Mouse (Mus musculus): ENCODE results near the gene Coro7.

Gene Coro7

DNA sequence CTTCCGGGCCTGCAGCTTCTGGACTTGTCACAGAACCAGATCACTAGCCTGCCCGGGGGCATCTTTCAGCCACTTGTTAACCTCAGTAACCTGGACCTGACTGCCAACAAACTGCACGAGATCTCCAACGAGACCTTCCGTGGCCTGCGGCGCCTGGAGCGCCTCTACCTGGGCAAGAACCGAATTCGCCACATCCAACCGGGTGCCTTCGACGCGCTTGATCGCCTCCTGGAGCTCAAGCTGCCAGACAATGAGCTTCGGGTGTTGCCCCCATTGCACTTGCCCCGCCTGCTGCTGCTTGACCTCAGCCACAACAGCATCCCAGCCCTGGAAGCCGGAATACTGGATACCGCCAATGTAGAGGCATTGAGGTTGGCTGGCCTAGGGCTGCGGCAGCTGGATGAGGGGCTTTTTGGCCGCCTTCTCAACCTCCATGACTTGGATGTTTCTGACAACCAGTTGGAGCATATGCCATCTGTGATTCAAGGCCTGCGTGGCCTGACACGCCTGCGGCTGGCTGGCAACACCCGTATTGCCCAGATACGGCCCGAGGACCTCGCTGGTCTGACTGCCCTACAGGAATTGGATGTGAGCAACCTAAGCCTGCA lies 31.1 kb downstream of the Coro7 start:
- no peak for DNase-seq (ENCODE audit: low read depth, low spot score)

- DNase-seq (ENCODE audit: low read depth, low spot score): no peak
Measured at GRCm38 (mm10) chr16:4647651-4648141, 31.9 kb downstream of the Coro7 start.

DNA sequence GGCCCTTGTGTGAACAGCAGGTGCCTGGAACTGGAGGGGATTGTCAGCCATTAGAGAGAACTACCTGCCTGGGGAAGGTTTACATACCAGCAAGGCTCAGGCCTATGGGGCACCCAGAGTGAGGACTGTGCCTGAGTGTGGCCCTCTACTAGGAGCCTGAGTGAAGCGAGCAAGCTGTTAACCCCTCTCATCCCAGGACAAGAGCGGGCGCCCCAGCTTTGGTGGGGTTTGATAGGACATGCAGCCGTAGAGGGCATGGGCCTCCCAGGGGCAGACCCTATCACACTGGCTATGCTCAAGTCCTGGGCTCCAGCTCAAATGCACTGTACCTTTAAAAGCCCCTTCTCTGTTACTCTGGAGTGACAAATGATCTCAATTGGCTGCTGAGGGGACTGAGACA lies 32.7 kb downstream of the Coro7 start:
- DNase-seq (ENCODE audit: low read depth, low spot score): no peak

GRCm38 (mm10) chr16:4645867-4646266 lies 33.7 kb downstream of the Coro7 start:
- no peak for DNase-seq (ENCODE audit: low read depth, low spot score)

GRCm38 (mm10) chr16:4643670-4644419 lies 35.7 kb downstream of the Coro7 start:
- DNase-seq (ENCODE audit: low read depth, low spot score): no peak

- DNase-seq (ENCODE audit: low read depth, low spot score): no peak
Measured at GRCm38 (mm10) chr16:4642937-4643336, 36.6 kb downstream of the Coro7 start.

- no peak for DNase-seq (ENCODE audit: low read depth, low spot score)
Measured at GRCm38 (mm10) chr16:4642190-4642589, 37.4 kb downstream of the Coro7 start.

GRCm38 (mm10) chr16:4641119-4641838 lies 38.3 kb downstream of the Coro7 start:
- peak; percentile 24 for DNase-seq (ENCODE audit: low read depth, low spot score)

GRCm38 (mm10) chr16:4640267-4641005 lies 39.1 kb downstream of the Coro7 start:
- peak; percentile 73 for DNase-seq (ENCODE audit: low read depth, low spot score)

DNA sequence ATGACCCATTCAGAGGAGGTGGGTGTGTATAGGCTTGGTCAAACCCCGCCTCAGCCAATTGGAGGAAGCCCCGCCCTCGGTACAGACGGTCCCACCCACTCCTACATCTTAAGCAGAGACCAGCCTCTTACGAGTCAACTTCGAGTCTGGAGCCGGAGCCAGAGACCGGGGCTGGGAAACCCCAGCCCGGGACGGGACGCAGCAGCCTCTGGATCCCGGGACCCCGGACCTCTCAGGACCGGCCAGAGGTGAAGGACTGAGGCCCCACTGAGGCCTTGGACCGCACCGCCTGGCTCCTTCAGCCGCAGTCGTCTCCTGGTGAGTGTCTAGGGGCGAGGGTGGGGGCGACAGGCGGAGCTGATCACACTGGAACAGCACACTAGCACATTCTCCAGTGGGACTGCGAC lies 39.7 kb downstream of the Coro7 start, which contains the start of the genes Vasn and Dnaja3:
TSS of gene Vasn (plus strand) at position 111 of the 407 bp plus-strand sequence.
TSS of gene Dnaja3 (plus strand) at position 159 of the 407 bp plus-strand sequence.
- peak; percentile 91 for DNase-seq (ENCODE audit: low read depth, low spot score)

GRCm38 (mm10) chr16:4638891-4639390 lies 40.6 kb downstream of the Coro7 start:
- no peak for DNase-seq (ENCODE audit: low read depth, low spot score)

GRCm38 (mm10) chr16:4635760-4636159 lies 43.8 kb downstream of the Coro7 start:
- DNase-seq (ENCODE audit: low read depth, low spot score): no peak

DNA sequence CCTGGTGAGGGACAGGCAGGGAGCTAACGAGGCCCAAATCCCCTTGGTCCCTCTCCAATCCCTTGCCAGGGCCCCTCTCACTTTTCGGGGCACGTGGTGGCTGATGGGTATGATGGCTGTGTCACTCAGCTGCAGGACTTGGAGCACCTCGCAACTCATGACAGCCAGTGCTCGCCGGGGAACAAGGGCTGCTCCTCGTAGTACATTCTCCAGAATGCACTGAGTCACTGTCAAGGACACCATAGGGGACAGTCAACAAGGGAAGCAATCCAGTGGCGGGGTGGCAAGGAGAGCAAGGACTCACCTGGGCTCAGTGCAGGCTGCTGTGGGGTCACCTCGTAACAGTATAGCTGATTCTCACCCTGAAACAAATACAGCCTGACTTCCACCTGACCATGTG lies 44.9 kb downstream of the Coro7 start:
- no peak for DNase-seq (ENCODE audit: low read depth, low spot score)

DNA sequence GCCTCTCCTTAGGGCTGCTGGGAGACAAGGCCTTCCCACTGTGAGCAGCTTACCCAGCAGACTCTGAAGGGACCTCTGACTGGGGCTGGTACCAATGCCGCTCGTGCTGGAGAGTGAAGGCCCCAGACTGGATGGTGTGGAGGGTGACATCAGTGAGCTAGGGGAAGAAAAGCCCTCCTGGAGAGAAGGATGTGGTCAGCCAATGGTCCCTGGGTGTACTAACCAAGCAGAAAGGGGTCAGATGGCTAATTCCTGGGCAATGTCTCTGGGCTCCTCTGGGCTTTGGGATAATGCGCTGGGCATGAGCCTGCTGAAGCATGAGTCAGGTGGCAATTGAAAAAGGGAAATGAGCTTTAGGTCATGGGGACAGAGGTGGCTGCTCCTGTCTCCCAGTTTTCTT lies 45.9 kb downstream of the Coro7 start:
- no peak for DNase-seq (ENCODE audit: low read depth, low spot score)

DNA sequence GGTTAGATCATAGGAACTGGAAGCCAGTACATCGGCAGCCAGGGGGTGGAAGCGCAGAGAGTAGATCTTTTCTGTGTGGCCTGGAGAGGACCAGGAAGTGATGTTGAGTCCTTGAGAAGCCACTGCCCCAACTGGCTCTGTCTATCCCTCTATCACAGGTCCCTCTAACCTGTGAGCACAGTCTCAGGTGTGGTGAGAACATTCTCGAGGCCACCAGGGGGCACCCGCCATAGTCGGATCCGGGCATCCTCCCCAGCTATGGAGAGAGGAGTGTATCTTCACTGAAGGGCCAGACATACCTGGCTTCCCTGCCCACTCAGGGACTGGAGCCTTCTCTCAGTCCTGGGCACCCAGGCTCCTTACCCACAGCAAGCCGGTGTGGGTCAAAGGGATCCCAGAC lies 47.5 kb downstream of the Coro7 start:
- no peak for DNase-seq (ENCODE audit: low read depth, low spot score)

- DNase-seq (ENCODE audit: low read depth, low spot score): peak; percentile 70
Measured at GRCm38 (mm10) chr16:4629950-4630349, 49.6 kb downstream of the Coro7 start.

DNA sequence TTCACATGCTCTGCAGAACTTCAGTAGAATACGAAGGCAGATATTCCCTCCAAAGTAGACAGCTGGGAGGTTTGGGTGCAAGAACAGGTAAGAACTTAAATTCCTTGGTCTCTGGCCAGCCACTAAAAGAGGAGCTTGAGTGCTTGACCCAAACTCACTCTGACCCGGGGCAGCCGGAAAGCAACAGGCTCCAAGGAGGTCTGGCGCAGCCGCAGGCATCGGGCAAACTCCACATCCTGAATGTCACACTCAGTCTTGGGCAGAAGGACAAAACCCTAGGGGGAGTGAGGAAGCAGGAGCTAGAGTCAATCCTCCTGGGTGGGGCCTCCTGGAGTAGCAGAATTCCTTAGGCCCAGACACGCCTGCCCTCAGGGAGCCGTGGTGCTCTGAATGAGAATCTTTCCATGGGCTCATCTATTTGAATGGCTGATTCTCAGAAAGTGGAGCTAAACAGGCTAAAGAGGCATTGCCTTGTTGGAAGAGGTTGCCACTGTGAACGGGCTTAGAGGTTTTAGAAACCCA lies 50.6 kb downstream of the Coro7 start:
- DNase-seq (ENCODE audit: low read depth, low spot score): no peak

GRCm38 (mm10) chr16:4627105-4627504 lies 52.5 kb downstream of the Coro7 start:
- DNase-seq (ENCODE audit: low read depth, low spot score): no peak

DNA sequence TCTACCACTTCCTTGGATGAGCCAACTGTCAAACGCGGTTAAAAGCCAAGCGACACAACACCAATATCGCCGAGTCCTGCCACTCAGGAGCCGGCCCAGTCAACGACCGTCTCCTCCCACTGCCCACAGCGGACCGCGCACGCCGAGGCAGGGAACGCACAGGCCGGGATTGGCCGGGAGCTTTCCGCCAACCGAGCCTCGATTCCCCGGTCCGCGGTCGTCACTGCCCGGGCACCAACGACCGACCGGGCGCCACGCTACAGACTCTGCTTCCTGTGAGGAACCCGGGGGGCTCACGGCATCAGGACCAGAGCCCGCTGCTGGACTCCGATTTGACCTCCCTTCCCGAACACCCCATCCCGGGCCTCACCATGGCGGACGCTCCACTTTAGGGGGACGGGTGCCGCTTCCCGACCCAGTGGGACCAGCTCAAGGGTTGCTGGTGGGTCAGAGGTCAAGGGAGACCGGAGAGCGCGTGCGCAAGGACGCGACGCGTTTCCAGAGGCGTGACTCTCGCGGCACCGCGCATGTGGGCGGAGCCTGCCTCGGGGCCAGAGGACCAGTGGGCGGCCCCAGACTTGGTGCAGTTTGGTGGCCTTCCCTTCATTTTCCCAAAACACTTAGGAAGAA lies 55.0 kb downstream of the Coro7 start, which contains the start of gene Pam16:
TSS of gene Pam16 (minus strand) at position 508 of the 630 bp plus-strand sequence.
- peak; percentile 93 for DNase-seq (ENCODE audit: low read depth, low spot score)

- DNase-seq (ENCODE audit: low read depth, low spot score): no peak
Measured at GRCm38 (mm10) chr16:4624074-4624473, 55.5 kb downstream of the Coro7 start.

DNA sequence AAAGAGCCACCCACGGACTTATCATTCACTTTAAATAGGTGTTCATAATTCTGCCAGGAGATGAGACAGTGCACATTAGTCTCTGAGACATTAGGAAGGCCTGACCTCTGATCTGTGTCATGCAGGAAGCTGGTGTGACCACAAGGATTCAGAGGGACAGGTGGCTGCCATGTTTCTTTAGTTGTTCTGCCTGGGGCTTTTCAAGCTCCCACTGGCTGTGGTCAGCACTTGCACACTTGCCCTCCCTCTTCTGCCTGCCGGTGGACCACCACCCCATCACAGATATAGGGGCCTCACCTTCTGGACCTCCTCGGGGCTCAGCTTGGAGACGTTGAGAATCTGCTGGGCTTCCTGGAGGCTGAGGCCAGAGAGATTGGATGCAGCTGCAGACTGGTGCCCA lies 62.7 kb downstream of the Coro7 start:
- no peak for DNase-seq (ENCODE audit: low read depth, low spot score)

All from A20 (cell line).